Mouse (Mus musculus) heart, adult 2 months (tissue): ENCODE results near the gene Klrb1b. TPM values are rescaled to one million over a fixed set of nuclear protein-coding genes. Genes with fewer than 3 reads are reported as not detected.
A peak's percentile ranks its signal among the peaks of the same experiment; 100 is the strongest.
"Not testable (repeated sequence)": the region's sequence is repeated elsewhere in the genome, so short reads cannot be mapped to it uniquely, and the experiment has no call there.

Experiments used
- DNase-seq, 2 experiments: peaks; one replicate each; pipeline ENCODE4 v3.0.0; 2021
- H3K27ac ChIP-seq: fragments of 200-600 bp; 2 replicates; pipeline ENCODE4 v1.8.1; 2022
- H3K27me3 ChIP-seq: fragments of 200-500 bp; 2 replicates; pipeline ENCODE4 v1.6.1; 2012; ENCODE audit warnings: mild to moderate bottlenecking, low read length, inconsistent platforms, mixed read lengths; ENCODE audit not compliant: control insufficient read depth, insufficient read depth
- H3K36me3 ChIP-seq: fragments of 200-500 bp; 2 replicates; pipeline ENCODE4 v1.6.1; 2012; ENCODE audit warnings: low read length, inconsistent platforms; ENCODE audit not compliant: control insufficient read depth, insufficient read depth
- H3K4me1 ChIP-seq: fragments of 200-500 bp; 2 replicates; pipeline ENCODE4 v1.6.1; 2011; ENCODE audit warnings: low read length; ENCODE audit not compliant: control insufficient read depth, insufficient read depth
- H3K4me3 ChIP-seq: fragments of 200-600 bp; 2 replicates; pipeline ENCODE4 v1.8.1; 2022
- H3K79me2 ChIP-seq: fragments of 200-500 bp; replicated peaks from 2 replicates; pipeline ENCODE4 v1.6.1; 2012; ENCODE audit warnings: mild to moderate bottlenecking, inconsistent platforms, low read length, moderate library complexity, mixed read lengths; ENCODE audit not compliant: control insufficient read depth, insufficient read depth
- H3K9ac ChIP-seq: fragments of 200-500 bp; 2 replicates; pipeline ENCODE4 v1.6.1; 2012; ENCODE audit warnings: low read depth, mild to moderate bottlenecking, control low read depth, inconsistent platforms, low read length, mixed read lengths
- CTCF ChIP-seq: fragments of 200-600 bp; IDR thresholded peaks from 2 replicates; pipeline ENCODE4 v1.8.1; 2022; ENCODE audit warnings: antibody characterized with exemption, mild to moderate bottlenecking, moderate library complexity
- EP300 ChIP-seq: fragments of 200-500 bp; IDR thresholded peaks from 2 replicates; pipeline ENCODE4 v1.6.1; 2011; ENCODE audit warnings: low read depth, low read length, control low read depth; ENCODE audit not compliant: insufficient read depth
- POLR2A ChIP-seq: fragments of 200-500 bp; IDR thresholded peaks from 2 replicates; pipeline ENCODE4 v1.6.1; 2011; ENCODE audit warnings: mild to moderate bottlenecking, low read depth, low read length, control low read depth; ENCODE audit not compliant: insufficient read depth
- WGBS: fragments of 180-500 bp; shearing (Covaris S2); methylation state at CpG from one replicate; pipeline ENCODE4 v1.1.7; 2018; 5-methylcytosine and 5-hydroxymethylcytosine counted together
- intact Hi-C: fragments of 180-260 bp; cut with DNase I; formaldehyde crosslinking; loops from one replicate; pipeline ENCODE4 v1.15.1; 2025
- polyA plus RNA-seq: library from polyadenylated mRNA; depleted of rRNA; stranded (reverse); fragments of >200 nt; gene quantifications from 2 replicates; pipeline ENCODE4 v1.2.3, GENCODE M21; 2012
- total RNA-seq, 2 experiments: library from RNA; stranded (reverse); gene quantifications; 2 replicates each; pipeline ENCODE4 v1.2.3; 2021

Klrb1b gene
- total and polyA plus RNA-seq, 3 experiments: 0.41 TPM; not detected in 2

DNA sequence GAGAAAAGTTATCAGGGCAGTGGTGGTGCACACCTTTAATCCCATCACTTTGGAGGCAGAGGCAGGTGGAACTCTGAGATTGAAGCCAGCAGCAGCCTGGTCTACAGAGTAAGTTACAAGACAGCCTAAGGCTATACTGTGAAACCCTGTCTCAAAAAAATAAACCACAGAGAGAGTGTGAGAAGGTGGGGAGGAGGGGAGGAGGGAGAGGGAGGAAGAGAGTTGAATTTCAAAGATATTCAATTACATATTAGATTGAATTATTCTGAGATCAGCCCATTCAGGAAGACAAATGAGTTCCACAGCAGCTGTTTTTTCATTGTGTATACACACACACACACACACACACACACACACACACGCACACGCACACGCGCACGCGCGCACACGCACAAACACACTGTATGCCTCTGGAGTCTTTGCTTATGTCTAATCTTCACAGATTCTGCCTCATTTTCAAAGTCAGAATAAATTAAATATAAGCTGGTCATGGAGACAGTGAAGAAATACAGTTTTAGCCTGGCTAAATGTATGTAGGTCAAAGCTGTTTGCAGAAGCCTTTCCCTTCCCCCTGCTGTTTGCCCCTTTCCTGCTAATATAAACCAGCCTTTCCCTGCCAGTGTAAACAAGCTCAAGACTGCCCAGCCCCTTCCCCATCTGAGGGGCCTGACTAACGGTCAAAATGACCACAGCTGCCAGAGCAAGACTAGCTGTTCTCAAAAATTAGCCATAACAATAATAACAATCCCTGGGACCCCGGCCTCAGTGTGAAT, 56.5 kb downstream of the Klrb1b start:
- intact Hi-C loops: no loop called here
- DNase-seq: no peak
- TF ChIP-seq POLR2A (no peak), EP300 (no peak), CTCF (no peak)
- WGBS: 83% methylated on average over 10 of the region's 10 CpGs
- Histone ChIP-seq H3K9ac (no peak overlapping the region), H3K27me3 (no peaks in the 10 kb centered on the region), H3K27ac (no peak overlapping the region), H3K4me3 (no peak overlapping the region), H3K4me1 (peaks cover under 1% of the 10 kb centered on the region; the same call in 1 of the 2 replicates), H3K79me2 (no peaks in the 10 kb centered on the region), H3K36me3 (no peaks in the 10 kb centered on the region)

DNA sequence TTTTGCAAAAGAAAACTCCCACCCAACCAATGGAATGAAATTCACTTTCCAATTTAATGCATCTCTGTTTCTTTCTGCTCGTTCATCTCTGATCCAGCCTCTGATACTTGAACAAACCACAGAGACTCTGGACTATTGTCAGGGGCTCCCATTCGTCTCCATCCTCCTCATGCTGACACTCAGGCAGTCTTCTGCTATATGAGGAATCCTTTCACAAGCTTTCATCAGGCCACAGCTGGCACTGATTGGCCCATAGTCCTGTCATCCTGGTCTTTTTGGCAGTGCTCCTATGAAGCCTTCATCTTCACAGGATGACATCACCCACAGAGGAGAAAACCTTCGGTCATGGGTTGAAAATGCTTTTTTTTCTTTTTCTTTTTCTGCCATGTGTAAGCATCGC, 58.1 kb downstream of the Klrb1b start:
- Histone ChIP-seq H3K36me3 (no peaks in the 10 kb centered on the region), H3K27ac (no peak overlapping the region), H3K9ac (no peak overlapping the region), H3K4me1 (peaks cover 3% of the 10 kb centered on the region; the same call in 1 of the 2 replicates), H3K27me3 (no peaks in the 10 kb centered on the region), H3K4me3 (no peak overlapping the region), H3K79me2 (no peaks in the 10 kb centered on the region)
- intact Hi-C loops: no loop called here
- WGBS: 72% methylated on average over 4 of the region's 4 CpGs
- TF ChIP-seq EP300: no peak
- no peak for TF ChIP-seq POLR2A
- no peak for TF ChIP-seq CTCF
- no peak for DNase-seq

DNA sequence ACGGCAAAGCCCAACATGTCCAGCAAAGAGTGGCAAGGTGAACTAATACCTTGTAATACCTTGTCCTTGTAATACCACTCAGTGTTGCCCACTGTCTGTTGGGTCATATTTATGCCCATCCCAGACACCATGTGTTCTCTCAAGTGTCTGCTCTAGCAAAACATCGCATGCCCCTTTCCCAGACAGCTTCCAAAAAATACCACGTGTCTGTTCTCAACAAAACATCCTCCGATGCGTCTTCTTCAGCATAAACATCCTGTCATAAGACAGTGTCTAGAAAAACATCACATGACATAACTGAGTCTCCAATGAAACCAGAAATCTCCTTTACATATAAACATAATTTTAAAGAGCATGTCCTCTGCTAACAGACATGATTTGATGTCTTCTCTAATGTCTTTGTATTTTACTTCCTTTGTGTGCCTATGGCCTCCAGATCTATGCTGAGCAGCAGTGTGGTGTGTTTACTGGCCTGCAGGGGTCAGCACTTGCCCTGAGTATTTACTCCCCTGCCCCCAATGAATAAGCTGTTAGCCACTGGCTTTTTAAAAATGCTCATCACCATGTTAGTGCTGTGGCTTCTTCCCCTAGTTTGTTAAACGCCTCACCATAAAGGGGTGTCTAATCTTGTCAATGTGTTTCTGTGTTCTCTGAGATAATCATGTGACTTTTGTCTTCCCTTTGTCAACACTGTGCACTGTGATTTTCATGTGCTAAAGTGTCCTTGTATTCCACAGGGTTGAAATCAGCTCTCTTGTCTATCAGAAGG, 59.5 kb downstream of the Klrb1b start:
- H3K9ac ChIP-seq, H3K4me1 ChIP-seq, H3K27me3 ChIP-seq, H3K4me3 ChIP-seq, H3K27ac ChIP-seq, intact Hi-C loops, H3K79me2 ChIP-seq, H3K36me3 ChIP-seq: not testable (repeated sequence)
- peak; percentile 49 to 61 for DNase-seq
- WGBS: 62% methylated on average over 6 of the region's 6 CpGs
- peak; percentile 71 for TF ChIP-seq CTCF

DNA sequence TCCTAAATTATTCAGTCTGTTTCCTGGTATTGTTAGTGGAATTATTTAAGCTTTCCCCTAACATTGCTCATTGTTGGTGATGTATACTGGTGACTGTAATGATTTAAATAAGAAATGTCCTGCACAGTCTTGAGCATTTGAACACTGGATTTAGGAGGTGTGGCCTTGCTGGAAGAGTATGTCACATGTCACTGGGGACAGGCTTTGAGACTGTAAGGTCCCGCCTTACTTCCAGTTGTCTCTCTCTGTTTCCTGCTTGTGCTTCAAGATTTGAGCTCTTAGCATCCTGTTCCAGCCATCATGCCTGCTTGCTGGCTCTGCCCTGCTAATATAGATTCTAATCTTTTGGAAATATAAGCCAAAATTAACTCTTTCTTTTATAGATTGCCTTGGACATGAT, 60.9 kb downstream of the Klrb1b start:
- no peak for DNase-seq
- intact Hi-C loops: loop anchor here (2.0 kb wide), 1 partner anchor 38 kb away; no protein-coding TSS in a partner anchor
- no peaks in the 10 kb centered on the region for H3K27me3 ChIP-seq
- H3K4me3 ChIP-seq: no peak overlapping the region
- no peaks in the 10 kb centered on the region for H3K36me3 ChIP-seq
- peaks cover 3% of the 10 kb centered on the region; the same call in 1 of the 2 replicates for H3K4me1 ChIP-seq
- 47% methylated on average over 1 of the region's 1 CpGs for WGBS
- no peak for TF ChIP-seq POLR2A
- TF ChIP-seq CTCF: no peak
- TF ChIP-seq EP300: no peak
- no peak overlapping the region for H3K9ac ChIP-seq
- no peaks in the 10 kb centered on the region for H3K79me2 ChIP-seq
- H3K27ac ChIP-seq: no peak overlapping the region

DNA sequence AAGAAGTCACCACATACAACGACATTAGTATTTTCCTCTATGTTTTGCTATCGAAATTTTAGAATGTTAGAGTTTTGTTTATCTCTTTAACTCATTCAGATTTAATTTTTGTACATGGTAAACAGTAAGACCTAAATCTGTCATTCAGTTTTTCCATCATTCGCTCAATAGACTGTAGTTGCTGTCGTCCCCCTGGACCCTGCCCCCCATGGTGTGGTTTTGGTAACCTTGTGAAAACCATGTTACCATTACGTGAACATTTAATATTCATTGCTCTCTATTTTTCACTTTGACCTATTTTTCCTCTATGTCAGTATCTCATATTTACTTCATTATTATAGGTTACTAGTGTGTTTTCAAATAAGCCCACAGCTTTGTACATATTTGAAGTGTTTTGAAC, 61.5 kb downstream of the Klrb1b start:
- peaks cover 3% of the 10 kb centered on the region; the same call in 1 of the 2 replicates for H3K4me1 ChIP-seq
- 22% methylated on average over 5 of the region's 5 CpGs for WGBS
- no peaks in the 10 kb centered on the region for H3K36me3 ChIP-seq
- H3K79me2 ChIP-seq: no peaks in the 10 kb centered on the region
- H3K27me3 ChIP-seq: no peaks in the 10 kb centered on the region
- intact Hi-C loops: loop anchor here (1.0 to 2.0 kb wide), 2 partner anchors 38 to 74 kb away; no protein-coding TSS in a partner anchor
- H3K9ac ChIP-seq: no peak overlapping the region
- no peak for DNase-seq
- TF ChIP-seq POLR2A (no peak), EP300 (no peak), CTCF (no peak)
- H3K4me3 ChIP-seq: peak overlapping the region; percentile 36
- H3K27ac ChIP-seq: peak overlapping the region; percentile 53
